Mouse (Mus musculus) liver, embryonic 13.5 days (tissue): Measurements from ENCODE around the gene Klhl29. TPM values are rescaled to one million over a fixed set of nuclear protein-coding genes. Genes with fewer than 3 reads are reported as not detected.

Source experiments
- ATAC-seq: fragments of 200-750 bp; cut with Nextera tagmentation; 2 replicates; pipeline ENCODE4 v1.8.0; 2017; ENCODE audit warnings: low read depth, mild to moderate bottlenecking, moderate number of reproducible peaks, moderate library complexity
- DNase-seq: peaks from one replicate; pipeline ENCODE4 v3.0.0; 2022
- H3K27ac ChIP-seq: fragments of 300-500 bp; sonication (generic); 2 replicates; pipeline ENCODE4 v1.5.1; 2015; ENCODE audit warnings: moderate library complexity, mild to moderate bottlenecking, inconsistent platforms
- H3K27me3 ChIP-seq: fragments of 300-500 bp; sonication (generic); 2 replicates; pipeline ENCODE4 v1.6.1; 2015; ENCODE audit warnings: mild to moderate bottlenecking, inconsistent platforms
- H3K36me3 ChIP-seq: fragments of 300-500 bp; sonication (generic); 2 replicates; pipeline ENCODE4 v1.6.1; 2015; ENCODE audit warnings: mild to moderate bottlenecking, inconsistent platforms
- H3K4me1 ChIP-seq: fragments of 300-500 bp; sonication (generic); replicated peaks from 2 replicates; pipeline ENCODE4 v1.6.1; 2015; ENCODE audit warnings: inconsistent platforms
- H3K4me2 ChIP-seq: fragments of 300-500 bp; sonication (generic); 2 replicates; pipeline ENCODE4 v1.6.1; 2015; ENCODE audit warnings: inconsistent platforms, mild to moderate bottlenecking, moderate library complexity
- H3K4me3 ChIP-seq: fragments of 300-500 bp; sonication (generic); replicated peaks from 2 replicates; pipeline ENCODE4 v1.5.1; 2015; ENCODE audit warnings: mild to moderate bottlenecking, inconsistent platforms
- H3K9ac ChIP-seq: fragments of 300-500 bp; sonication (generic); 2 replicates; pipeline ENCODE4 v1.6.1; 2015; ENCODE audit warnings: mild to moderate bottlenecking, inconsistent platforms
- H3K9me3 ChIP-seq: fragments of 300-500 bp; sonication (generic); replicated peaks from 2 replicates; pipeline ENCODE4 v1.6.1; 2016; ENCODE audit warnings: inconsistent platforms
- WGBS: fragments of 180-500 bp; shearing (Covaris S2); methylation state at CpG from one replicate; pipeline ENCODE4 v1.1.7; 2015; ENCODE audit not compliant: insufficient replicate concordance; 5-methylcytosine and 5-hydroxymethylcytosine counted together
- polyA plus RNA-seq: library from polyadenylated mRNA; unstranded; fragments of >200 nt; fragmentation: Nextera tagmentation; extraction: Ambion mirVana; gene quantifications from 2 replicates; pipeline ENCODE4 v1.2.1, GENCODE M21; 2015

Klhl29 gene
- polyA plus RNA-seq, 1 experiment from 2014 or later = 0.05 TPM

DNA sequence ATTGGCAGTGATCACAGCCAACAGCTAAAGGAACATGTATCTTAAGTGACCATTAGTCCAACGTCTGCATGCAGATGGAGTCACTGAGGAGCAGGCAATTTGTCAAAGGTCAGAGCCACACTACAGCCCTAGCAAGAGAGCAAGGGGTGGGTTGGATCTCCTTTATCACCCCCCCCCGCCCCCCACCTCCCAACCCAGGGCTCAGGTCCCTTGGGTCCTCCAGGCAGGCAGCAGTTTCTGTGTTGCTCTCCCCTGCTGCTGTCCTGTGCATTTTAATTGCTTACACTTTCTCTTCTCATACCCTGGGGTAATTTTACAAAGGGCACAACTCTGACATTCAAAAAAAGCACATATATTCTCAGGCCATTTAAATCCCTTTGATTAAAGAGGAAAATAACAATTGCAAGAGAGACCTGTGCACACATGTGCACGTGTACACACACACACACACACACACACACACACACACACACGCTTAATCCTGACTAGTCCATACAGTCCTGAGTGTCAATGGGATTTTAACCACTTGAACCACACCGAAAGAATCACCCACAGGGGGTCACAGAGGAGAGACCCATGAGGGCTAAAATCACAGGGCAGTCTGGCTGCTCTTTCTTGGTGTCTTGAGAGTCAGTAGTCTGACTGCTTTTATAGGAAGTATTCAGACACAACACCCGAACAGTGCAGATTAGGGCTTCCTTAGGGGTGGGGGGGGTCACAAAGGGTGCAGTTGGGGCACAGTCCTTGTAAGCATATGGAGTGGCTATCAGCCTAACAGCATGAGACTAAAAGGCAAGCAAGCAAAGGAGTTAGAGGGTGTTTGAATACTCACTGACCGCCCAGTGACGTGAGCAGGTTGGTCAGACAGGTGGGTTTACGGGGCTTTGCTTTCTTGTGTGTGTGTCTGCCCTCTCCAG, 108.0 kb downstream of the Klhl29 start:
- no peak overlapping the region for H3K27ac ChIP-seq
- H3K9me3 ChIP-seq = no peaks in the 10 kb centered on the region
- no peak overlapping the region for H3K4me2 ChIP-seq
- H3K9ac ChIP-seq = no peak overlapping the region
- no peak overlapping the region for H3K4me3 ChIP-seq
- H3K4me1 ChIP-seq = peaks cover 5% of the 10 kb centered on the region; the same call in 1 of the 2 replicates
- WGBS = 51% methylated on average over 9 of the region's 9 CpGs
- no peaks in the 10 kb centered on the region for H3K36me3 ChIP-seq
- DNase-seq = no peak
- H3K27me3 ChIP-seq = no peaks in the 10 kb centered on the region
- no peak for ATAC-seq

GRCm38 (mm10) chr12:5266773-5267172, 108.7 kb downstream of the Klhl29 start:
- Histone ChIP-seq H3K9me3 (no peaks in the 10 kb centered on the region), H3K27ac (no peak overlapping the region), H3K36me3 (no peaks in the 10 kb centered on the region), H3K4me3 (no peak overlapping the region), H3K4me2 (no peak overlapping the region), H3K4me1 (peaks cover 5% of the 10 kb centered on the region; the same call in 1 of the 2 replicates), H3K27me3 (no peaks in the 10 kb centered on the region), H3K9ac (no peak overlapping the region)
- DNase-seq = no peak
- ATAC-seq = no peak
- whole genome bisulfite sequencing = 28% methylated on average over 4 of the region's 4 CpGs

GRCm38 (mm10) chr12:5261476-5261875, 114.0 kb downstream of the Klhl29 start:
- ATAC-seq (no peak), DNase-seq (no peak)
- H3K4me1 ChIP-seq = no peaks in the 10 kb centered on the region
- H3K27me3 ChIP-seq = no peaks in the 10 kb centered on the region
- no peak overlapping the region for H3K4me2 ChIP-seq
- H3K27ac ChIP-seq = no peak overlapping the region
- H3K36me3 ChIP-seq = no peaks in the 10 kb centered on the region
- no peak overlapping the region for H3K4me3 ChIP-seq
- no peaks in the 10 kb centered on the region for H3K9me3 ChIP-seq
- H3K9ac ChIP-seq = no peak overlapping the region
- WGBS = 52% methylated on average over 4 of the region's 4 CpGs

GRCm38 (mm10) chr12:5258779-5259178, 116.7 kb downstream of the Klhl29 start:
- ATAC-seq (no peak), DNase-seq (no peak)
- Histone ChIP-seq H3K9ac (no peak overlapping the region), H3K4me1 (no peaks in the 10 kb centered on the region), H3K9me3 (no peaks in the 10 kb centered on the region), H3K4me3 (no peak overlapping the region), H3K36me3 (no peaks in the 10 kb centered on the region), H3K27me3 (no peaks in the 10 kb centered on the region), H3K27ac (no peak overlapping the region), H3K4me2 (no peak overlapping the region)
- 69% methylated on average over 3 of the region's 3 CpGs for WGBS

GRCm38 (mm10) chr12:5257174-5257573, 118.3 kb downstream of the Klhl29 start:
- Histone ChIP-seq H3K4me3 (no peak overlapping the region), H3K4me1 (no peaks in the 10 kb centered on the region), H3K9me3 (no peaks in the 10 kb centered on the region), H3K27ac (no peak overlapping the region), H3K9ac (no peak overlapping the region), H3K36me3 (no peaks in the 10 kb centered on the region), H3K4me2 (no peak overlapping the region), H3K27me3 (no peaks in the 10 kb centered on the region)
- no peak for ATAC-seq
- WGBS = 54% methylated on average over 4 of the region's 4 CpGs
- DNase-seq = no peak

DNA sequence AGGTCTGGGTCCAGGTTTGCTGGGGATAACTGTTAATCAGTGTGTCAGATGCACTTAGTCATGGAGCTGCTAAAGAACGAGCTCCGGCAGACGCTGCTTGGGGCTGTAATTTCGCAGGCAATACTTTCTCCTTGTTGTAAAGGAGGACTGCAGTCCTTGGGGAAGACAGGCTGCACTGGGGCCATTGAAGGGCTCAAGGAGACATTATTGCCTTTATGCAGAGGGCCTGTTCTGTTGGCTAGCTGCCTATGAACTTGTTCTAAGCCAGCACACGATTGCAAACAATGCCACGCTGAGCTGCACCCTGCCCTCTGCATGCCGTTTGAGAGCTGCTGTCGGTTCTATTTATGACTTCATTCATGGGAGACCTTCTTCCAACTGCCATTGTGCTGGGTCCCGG, 120.4 kb downstream of the Klhl29 start:
- no peaks in the 10 kb centered on the region for H3K9me3 ChIP-seq
- DNase-seq (no peak), ATAC-seq (no peak)
- no peak overlapping the region for H3K4me2 ChIP-seq
- no peak overlapping the region for H3K27ac ChIP-seq
- H3K27me3 ChIP-seq = no peaks in the 10 kb centered on the region
- H3K4me1 ChIP-seq = no peaks in the 10 kb centered on the region
- H3K36me3 ChIP-seq = no peaks in the 10 kb centered on the region
- WGBS = 59% methylated on average over 9 of the region's 9 CpGs
- H3K4me3 ChIP-seq = no peak overlapping the region
- no peak overlapping the region for H3K9ac ChIP-seq

GRCm38 (mm10) chr12:5254246-5254982, 121.1 kb downstream of the Klhl29 start:
- Histone ChIP-seq H3K4me2 (no peak overlapping the region), H3K27me3 (no peaks in the 10 kb centered on the region), H3K36me3 (no peaks in the 10 kb centered on the region), H3K4me3 (no peak overlapping the region), H3K9me3 (no peaks in the 10 kb centered on the region), H3K4me1 (no peaks in the 10 kb centered on the region), H3K27ac (no peak overlapping the region), H3K9ac (no peak overlapping the region)
- ATAC-seq (no peak), DNase-seq (no peak)
- 67% methylated on average over 4 of the region's 4 CpGs for WGBS

GRCm38 (mm10) chr12:5253289-5254005, 122.0 kb downstream of the Klhl29 start:
- ATAC-seq (no peak), DNase-seq (no peak)
- no peaks in the 10 kb centered on the region for H3K36me3 ChIP-seq
- no peak overlapping the region for H3K4me2 ChIP-seq
- H3K27ac ChIP-seq = no peak overlapping the region
- H3K9ac ChIP-seq = no peak overlapping the region
- 69% methylated on average over 10 of the region's 10 CpGs for WGBS
- H3K4me3 ChIP-seq = no peak overlapping the region
- no peaks in the 10 kb centered on the region for H3K4me1 ChIP-seq
- no peaks in the 10 kb centered on the region for H3K27me3 ChIP-seq
- no peaks in the 10 kb centered on the region for H3K9me3 ChIP-seq

- Histone ChIP-seq H3K4me3 (no peak overlapping the region), H3K36me3 (no peaks in the 10 kb centered on the region), H3K4me1 (no peaks in the 10 kb centered on the region), H3K9me3 (no peaks in the 10 kb centered on the region), H3K27ac (no peak overlapping the region), H3K27me3 (no peaks in the 10 kb centered on the region), H3K9ac (no peak overlapping the region), H3K4me2 (no peak overlapping the region)
- DNase-seq = no peak
- 46% methylated on average over 2 of the region's 2 CpGs for WGBS
- no peak for ATAC-seq
Measured at GRCm38 (mm10) chr12:5252569-5252968, 122.9 kb downstream of the Klhl29 start.

DNA sequence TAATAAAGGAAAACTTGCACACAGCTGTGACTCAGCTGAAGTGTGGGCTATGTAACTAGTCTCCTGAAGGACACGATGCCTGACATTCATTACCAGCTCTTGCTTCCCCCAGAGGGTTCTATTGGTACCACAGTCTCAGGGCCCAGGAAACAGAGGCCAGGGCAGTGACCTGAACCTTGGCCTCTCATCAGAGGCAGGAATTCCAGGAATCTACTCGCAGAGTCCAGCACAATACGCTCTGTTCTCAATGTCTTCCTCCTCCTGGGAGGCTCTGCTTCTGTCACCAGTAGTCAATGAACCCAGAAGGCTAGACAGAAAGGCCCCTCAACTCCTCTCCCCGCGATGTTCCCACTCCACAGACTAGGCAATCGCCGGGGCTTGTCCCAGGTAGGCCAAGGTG, 125.4 kb downstream of the Klhl29 start:
- Histone ChIP-seq H3K4me2 (no peak overlapping the region), H3K27ac (no peak overlapping the region), H3K36me3 (no peaks in the 10 kb centered on the region), H3K4me1 (no peaks in the 10 kb centered on the region), H3K27me3 (no peaks in the 10 kb centered on the region), H3K4me3 (no peak overlapping the region), H3K9me3 (no peaks in the 10 kb centered on the region), H3K9ac (no peak overlapping the region)
- WGBS = 46% methylated on average over 7 of the region's 7 CpGs
- no peak for ATAC-seq
- no peak for DNase-seq

DNA sequence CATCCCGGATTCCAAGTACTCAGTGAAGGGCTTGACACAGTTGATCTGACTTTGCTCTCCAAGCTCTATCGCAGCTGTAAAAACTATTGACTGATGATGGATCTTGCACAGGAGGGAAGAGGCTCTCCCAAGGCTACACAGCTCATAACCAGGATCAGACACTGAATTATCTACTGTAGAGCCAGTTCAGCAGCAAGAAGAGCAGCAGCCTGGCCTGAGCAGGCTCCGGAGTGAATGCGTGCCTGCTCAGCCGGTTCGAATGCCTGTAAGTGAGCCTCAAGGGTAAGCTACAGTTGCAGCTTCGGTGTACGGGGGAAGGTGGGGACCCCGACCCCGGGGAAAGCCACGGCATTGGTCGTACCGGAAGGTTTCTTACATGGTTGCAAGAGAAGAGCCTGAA, 126.4 kb downstream of the Klhl29 start:
- WGBS = 77% methylated on average over 13 of the region's 13 CpGs
- H3K9me3 ChIP-seq = no peaks in the 10 kb centered on the region
- no peak overlapping the region for H3K9ac ChIP-seq
- no peak for ATAC-seq
- H3K4me1 ChIP-seq = no peaks in the 10 kb centered on the region
- no peaks in the 10 kb centered on the region for H3K36me3 ChIP-seq
- H3K27me3 ChIP-seq = no peaks in the 10 kb centered on the region
- no peak overlapping the region for H3K4me3 ChIP-seq
- no peak overlapping the region for H3K4me2 ChIP-seq
- H3K27ac ChIP-seq = no peak overlapping the region
- no peak for DNase-seq
